In the genomic region with DNA sequence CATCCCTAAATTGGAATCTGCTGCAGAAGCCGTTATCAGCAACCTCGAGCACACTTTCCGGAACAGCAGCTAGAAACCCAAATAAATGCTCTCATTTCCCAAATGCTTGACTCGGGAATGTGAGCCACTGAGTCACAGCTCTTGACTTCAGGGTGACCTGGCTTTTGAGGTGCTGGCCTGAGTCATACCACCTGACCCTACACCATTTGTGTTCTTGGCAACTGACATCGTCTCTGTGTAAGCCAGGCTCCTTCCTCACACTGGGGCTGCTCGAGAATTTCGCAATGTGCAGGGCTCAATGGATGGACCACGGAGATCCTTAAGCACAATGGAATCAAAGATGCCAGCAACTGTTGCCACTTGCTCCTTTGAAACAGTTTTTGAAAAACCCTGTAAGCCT, we compare ENCODE assay signal across 23 mouse cellular contexts. TPM values are rescaled to one million over a fixed set of nuclear protein-coding genes. Genes with fewer than 3 reads are reported as not detected.
DNase-seq lines count a peak whose midpoint lies in the region; ATAC-seq and TF ChIP-seq lines count a peak whose summit lies in the region.
"Had no signal": no experiment of that assay in that cellular context is flagged by ENCODE, and none has a peak within 500 bp of the region (broad histone marks: within the 10 kb centered on the region; RNA-seq: fewer than 3 reads in every experiment).

No protein-coding gene starts in this region.

- H3K9ac ChIP-seq in heart, embryonic 14.5 days (ENCODE audit: low read length): no peak overlapping the region
- H3K9ac ChIP-seq in lung, postnatal 0 days (replicated peaks; ENCODE audit: low read depth): no peak overlapping the region
- no peak overlapping the region for H3K9ac ChIP-seq in forebrain, postnatal 0 days
- H3K9ac ChIP-seq: forebrain, embryonic 15.5 days; heart, embryonic 13.5 days; limb, embryonic 13.5 days; liver, embryonic 13.5 days; midbrain, embryonic 12.5 days had no signal

- 27% methylated on average over 8 of the region's 8 CpGs for WGBS in heart, embryonic 14.5 days
- 19% methylated on average over 8 of the region's 8 CpGs for WGBS in lung, postnatal 0 days
- WGBS in forebrain, postnatal 0 days: 50% methylated on average over 8 of the region's 8 CpGs

- H3K4me2 ChIP-seq in heart, embryonic 14.5 days (ENCODE audit: low read length): no peak overlapping the region
- H3K4me2 ChIP-seq in lung, postnatal 0 days (replicated peaks; ENCODE audit: low read depth, low read length): no peak overlapping the region
- no peak overlapping the region for H3K4me2 ChIP-seq in forebrain, postnatal 0 days (ENCODE audit: low read depth)
- H3K4me2 ChIP-seq: forebrain, embryonic 15.5 days; heart, embryonic 13.5 days; limb, embryonic 13.5 days; liver, embryonic 13.5 days; midbrain, embryonic 12.5 days had no signal

- peaks cover 0 to 5% of the 10 kb centered on the region in 2 experiments; a peak in 2 of 4 replicates for H3K4me1 ChIP-seq in heart, embryonic 14.5 days (ENCODE audit: control insufficient read depth in 2 of 2, insufficient read depth in 2 of 2, low read length in 2 of 2)
- 0 out of 2 replicates have a peak, but pooled peaks cover 3% of the 10 kb centered on the region for H3K4me1 ChIP-seq in lung, postnatal 0 days (ENCODE audit: insufficient read depth, low read depth, low read length)
- H3K4me1 ChIP-seq in forebrain, postnatal 0 days (ENCODE audit: insufficient read depth): no peaks in the 10 kb centered on the region
- H3K4me1 ChIP-seq: forebrain, embryonic 15.5 days had no signal

- no peak overlapping the region for H3K27ac ChIP-seq in heart, embryonic 14.5 days (replicated peaks in 1 of 2; ENCODE audit: control insufficient read depth in 1 of 2, insufficient read depth in 1 of 2, low read depth in 2 of 2, low read length in 2 of 2)
- H3K27ac ChIP-seq in lung, postnatal 0 days (ENCODE audit: low read length): no peak overlapping the region
- H3K27ac ChIP-seq in forebrain, postnatal 0 days (ENCODE audit: low read depth, low read length): no peak overlapping the region
- H3K27ac ChIP-seq: embryonic facial prominence, embryonic 10.5 days; forebrain, embryonic 15.5 days; heart, embryonic 13.5 days; kidney, postnatal 0 days; limb, embryonic 13.5 days; liver, embryonic 13.5 days; midbrain, embryonic 12.5 days had no signal

- H3K4me3 ChIP-seq in heart, embryonic 14.5 days (ENCODE audit: control insufficient read depth in 1 of 2, insufficient read depth in 1 of 2, low read depth in 1 of 2, low read length in 2 of 2): no peak overlapping the region
- no peak overlapping the region for H3K4me3 ChIP-seq in lung, postnatal 0 days (ENCODE audit: low read depth, low read length)
- H3K4me3 ChIP-seq in forebrain, postnatal 0 days (ENCODE audit: low read depth, low read length): no peak overlapping the region
- H3K4me3 ChIP-seq: embryonic facial prominence, embryonic 10.5 days; forebrain, embryonic 15.5 days; heart, embryonic 13.5 days; limb, embryonic 13.5 days; liver, embryonic 13.5 days; midbrain, embryonic 12.5 days had no signal

- H3K9me3 ChIP-seq in heart, embryonic 14.5 days (ENCODE audit: control insufficient read depth, low read length): peaks cover 3% of the 10 kb centered on the region
- H3K9me3 ChIP-seq in lung, postnatal 0 days (ENCODE audit: low read length): no peaks in the 10 kb centered on the region
- peaks cover 5% of the 10 kb centered on the region; the same call in 1 of the 2 replicates for H3K9me3 ChIP-seq in forebrain, postnatal 0 days (ENCODE audit: low read length)
- H3K9me3 ChIP-seq: embryonic facial prominence, embryonic 10.5 days; forebrain, embryonic 15.5 days; heart, embryonic 13.5 days; liver, embryonic 13.5 days; midbrain, embryonic 12.5 days had no signal

- no peak for TF ChIP-seq CTCF in lung, postnatal 0 days (IDR thresholded peaks at IDR 0.05)
- TF ChIP-seq CTCF in forebrain, postnatal 0 days (IDR thresholded peaks at IDR 0.05; ENCODE audit: low read depth): no peak

- no peak for DNase-seq in heart, postnatal 36 days
- DNase-seq in fibroblast of lung, adult 2 months (ENCODE audit: low read depth): peak; percentile 85
- DNase-seq in lung, postnatal 0 days (ENCODE audit: low spot score): peak; percentile 73
- no peak for DNase-seq in left cerebral cortex, postnatal 36 days (ENCODE audit: low spot score in 2 of 2)
- DNase-seq in kidney, adult 8-10 months: no peak
- no peak for DNase-seq in cerebellum, postnatal 25 days
- no peak for DNase-seq in forebrain, postnatal 0 days
- DNase-seq: cerebellum, adult 8-10 months; liver, embryonic 13.5 days had no signal

- no peaks in the 10 kb centered on the region for H3K27me3 ChIP-seq in heart, embryonic 14.5 days (ENCODE audit: control insufficient read depth, insufficient read depth, low read length)
- H3K27me3 ChIP-seq in lung, postnatal 0 days (replicated peaks; ENCODE audit: insufficient read depth, low read length): no peaks in the 10 kb centered on the region
- H3K27me3 ChIP-seq in forebrain, postnatal 0 days (ENCODE audit: insufficient read depth, low read length): no peaks in the 10 kb centered on the region
- H3K27me3 ChIP-seq: forebrain, embryonic 15.5 days; heart, embryonic 13.5 days; limb, embryonic 13.5 days; midbrain, embryonic 12.5 days had no signal

- H3K36me3 ChIP-seq in heart, embryonic 14.5 days (ENCODE audit: control insufficient read depth, insufficient read depth, low read length): no peaks in the 10 kb centered on the region
- no peaks in the 10 kb centered on the region for H3K36me3 ChIP-seq in lung, postnatal 0 days (ENCODE audit: insufficient read depth, low read length)
- no peaks in the 10 kb centered on the region for H3K36me3 ChIP-seq in forebrain, postnatal 0 days (ENCODE audit: insufficient read depth)
- H3K36me3 ChIP-seq: embryonic facial prominence, embryonic 10.5 days; forebrain, embryonic 15.5 days; heart, embryonic 13.5 days; limb, embryonic 13.5 days; liver, embryonic 13.5 days; midbrain, embryonic 12.5 days had no signal

- intact Hi-C loops in heart, postnatal 36 days (cut with DNase I): loop anchor here (10.0 kb wide), 1 partner anchor 634 kb away; no protein-coding TSS in a partner anchor
- intact Hi-C loops in left cerebral cortex, postnatal 36 days (cut with DNase I): no loop called here

- peak; percentile 91 for TF ChIP-seq EP300 in lung, postnatal 0 days (IDR thresholded peaks at IDR 0.05)

- ATAC-seq in heart, embryonic 14.5 days (ENCODE audit: insufficient number of reproducible peaks, insufficient read depth, low FRiP score, low read depth): peak; percentile 43; the same call in 1 of the 2 replicates
- peak; percentile 72 for ATAC-seq in lung, postnatal 0 days
- ATAC-seq in forebrain, postnatal 0 days: no peak
- ATAC-seq: activated CD4-positive, CD25-positive, alpha-beta regulatory T cell, adult 4 months; forebrain, embryonic 15.5 days; hindbrain, embryonic 16.5 days; intestine, embryonic 16.5 days had no signal

RNA-seq across cellular contexts. Expression of gene Glrp1, which starts 50.9 kb away (rescaled TPM):
- 0.23 TPM in 2 replicates for polyA plus RNA-seq in heart, embryonic 14.5 days (2014; fragmentation: Nextera tagmentation; extraction: Ambion mirVana)
- not detected for total RNA-seq in heart, postnatal 36 days (2021)
- 0.06 TPM in 1 of 2 replicates, not detected in the other for polyA plus RNA-seq in lung, postnatal 0 days (2015; fragmentation: Nextera tagmentation; extraction: Ambion mirVana)
- not detected for total RNA-seq in left cerebral cortex, postnatal 36 days (2021)
- total RNA-seq in forebrain, postnatal 0 days (2014; rRNA removed): 0.08 and 0.10 TPM in 2 replicates
- polyA plus RNA-seq in forebrain, postnatal 0 days (2015; fragmentation: Nextera tagmentation; extraction: Ambion mirVana): 0.10 and 0.11 TPM in 2 replicates
- total RNA-seq: adrenal gland, postnatal 36 days; layer of hippocampus, adult 18-20 months; layer of hippocampus, postnatal 25 days had no signal
- polyA plus RNA-seq: activated CD4-positive, CD25-positive, alpha-beta regulatory T cell, adult 4 months; forebrain, embryonic 15.5 days; hindbrain, embryonic 16.5 days; intestine, embryonic 16.5 days; limb, embryonic 13.5 days; midbrain, embryonic 12.5 days; neural tube, embryonic 14.5 days had no signal

Comparison
In these comparisons a context has a peak if more than half of its experiments do, and no peak if none do; other contexts are left out.
1. DNase-seq: peak in fibroblast of lung, adult 2 months (single experiment) and lung, postnatal 0 days (single experiment); none in heart, postnatal 36 days (0 of 2), left cerebral cortex, postnatal 36 days (0 of 2), kidney, adult 8-10 months (0 of 2), cerebellum, postnatal 25 days (0 of 2) and forebrain, postnatal 0 days (single experiment).